Comparison of ENCODE assay signal across 10 mouse cellular contexts in genomic region chr7:121601697-121602096, GRCm38 (mm10).
DNase-seq lines count a peak whose midpoint lies in the region; ATAC-seq lines count a peak whose summit lies in the region.
"Had no signal": no experiment of that assay in that cellular context is flagged by ENCODE, and none has a peak within 500 bp of the region (broad histone marks: within the 10 kb centered on the region; RNA-seq: fewer than 3 reads in every experiment).

No protein-coding gene starts in this region.

- H3K9me3 ChIP-seq in heart, embryonic 11.5 days (replicated peaks; ENCODE audit: control insufficient read depth, low read length), result no peaks in the 10 kb centered on the region
- H3K9me3 ChIP-seq in neural tube, embryonic 15.5 days (replicated peaks), result no peaks in the 10 kb centered on the region
- H3K9me3 ChIP-seq: forebrain, embryonic 15.5 days; lung, embryonic 15.5 days had no signal

- no peaks in the 10 kb centered on the region for H3K27me3 ChIP-seq in heart, embryonic 11.5 days (ENCODE audit: control insufficient read depth, insufficient read depth, low read length)
- no peaks in the 10 kb centered on the region for H3K27me3 ChIP-seq in neural tube, embryonic 15.5 days (replicated peaks)
- H3K27me3 ChIP-seq: forebrain, embryonic 15.5 days; lung, embryonic 15.5 days had no signal

- no peaks in the 10 kb centered on the region for H3K36me3 ChIP-seq in heart, embryonic 11.5 days (ENCODE audit: control insufficient read depth, insufficient read depth, low read length)
- H3K36me3 ChIP-seq in neural tube, embryonic 15.5 days, result no peaks in the 10 kb centered on the region
- H3K36me3 ChIP-seq: forebrain, embryonic 15.5 days; lung, embryonic 15.5 days had no signal

- no peaks in the 10 kb centered on the region for H3K4me1 ChIP-seq in heart, embryonic 11.5 days (ENCODE audit: control insufficient read depth, insufficient read depth, low read length)
- H3K4me1 ChIP-seq in neural tube, embryonic 15.5 days, result no peaks in the 10 kb centered on the region
- H3K4me1 ChIP-seq: forebrain, embryonic 15.5 days; lung, embryonic 15.5 days had no signal

- no peak for ATAC-seq in heart, embryonic 11.5 days (replicated peaks; ENCODE audit: insufficient number of reproducible peaks, low FRiP score, low TSS enrichment)
- no peak for ATAC-seq in neural tube, embryonic 15.5 days (ENCODE audit: low FRiP score)
- 0 out of 2 replicates have a peak, but pooled peaks have one; percentile 50 for ATAC-seq in common myeloid progenitor, adult 5-6 weeks (replicated peaks; ENCODE audit: low read depth, poor library complexity, severe bottlenecking)
- ATAC-seq: forebrain, embryonic 15.5 days had no signal

- no peak overlapping the region for H3K9ac ChIP-seq in heart, embryonic 11.5 days (ENCODE audit: low read depth, low read length)
- H3K9ac ChIP-seq in neural tube, embryonic 15.5 days (replicated peaks), result no peak overlapping the region
- H3K9ac ChIP-seq: forebrain, embryonic 15.5 days; lung, embryonic 15.5 days had no signal

- no peak overlapping the region for H3K4me2 ChIP-seq in heart, embryonic 11.5 days
- H3K4me2 ChIP-seq in neural tube, embryonic 15.5 days, result no peak overlapping the region
- H3K4me2 ChIP-seq: forebrain, embryonic 15.5 days; lung, embryonic 15.5 days had no signal

- peak; percentile 64 for DNase-seq in heart, postnatal 4 days
- DNase-seq in neural tube, embryonic 10.5 days (ENCODE audit: extremely low spot score, low spot score), result peak; percentile 44
- peak; percentile 75 for DNase-seq in retina, embryonic 14.5 days (ENCODE audit: low spot score)
- DNase-seq in spleen, postnatal 14 days (ENCODE audit: low spot score in 2 of 2), result no peak
- no peak for DNase-seq in thymus, postnatal 36 days

- H3K4me3 ChIP-seq in heart, embryonic 11.5 days (ENCODE audit: low read depth, low read length), result no peak overlapping the region
- H3K4me3 ChIP-seq in neural tube, embryonic 15.5 days (replicated peaks), result no peak overlapping the region
- H3K4me3 ChIP-seq: forebrain, embryonic 15.5 days; lung, embryonic 15.5 days had no signal

- 40% methylated on average over 4 of the region's 4 CpGs for WGBS in heart, embryonic 11.5 days (ENCODE audit: insufficient replicate concordance)
- 31% methylated on average over 4 of the region's 4 CpGs for WGBS in neural tube, embryonic 15.5 days

- no peak overlapping the region for H3K27ac ChIP-seq in heart, embryonic 11.5 days (ENCODE audit: low read depth, low read length)
- no peak overlapping the region for H3K27ac ChIP-seq in neural tube, embryonic 15.5 days (replicated peaks)
- H3K27ac ChIP-seq: forebrain, embryonic 15.5 days; lung, embryonic 15.5 days had no signal

Comparison
In these comparisons a context has a peak if more than half of its experiments do, and no peak if none do; other contexts are left out.
1. DNase-seq: peak in heart, postnatal 4 days (single experiment), neural tube, embryonic 10.5 days (single experiment) and retina, embryonic 14.5 days (single experiment); none in spleen, postnatal 14 days (0 of 2) and thymus, postnatal 36 days (0 of 2).